Mouse (Mus musculus) myocyte (in vitro differentiated cells): ENCODE measurements around the gene Cited2.
A peak's percentile ranks its signal among the peaks of the same experiment; 100 is the strongest.

ENCODE experiments used
- E2F4 ChIP-seq: IDR thresholded peaks from one replicate; pipeline ENCODE4 v1.6.1; 2011; ENCODE audit warnings: mild to moderate bottlenecking, control low read depth, moderate library complexity; ENCODE audit not compliant: insufficient read depth
- MAX ChIP-seq: IDR thresholded peaks from one replicate; pipeline ENCODE4 v1.6.1; 2011; ENCODE audit warnings: low read depth, mild to moderate bottlenecking, control low read depth
- MYOD1 ChIP-seq, 3 experiments: IDR thresholded peaks; one replicate each; pipeline ENCODE4 v1.6.1; 2011; ENCODE audit warnings: control low read depth in 2 of 3, low read depth in 2 of 3, mild to moderate bottlenecking in 2 of 3, moderate library complexity in 1 of 3; ENCODE audit not compliant: insufficient read length in 2 of 3, control insufficient read depth in 1 of 3
- POLR2A ChIP-seq: IDR thresholded peaks from one replicate; pipeline ENCODE4 v1.6.1; 2011; ENCODE audit warnings: low read depth, mild to moderate bottlenecking, control low read depth, moderate library complexity; ENCODE audit not compliant: insufficient read length
- POLR2AphosphoS2 ChIP-seq: IDR thresholded peaks from one replicate; pipeline ENCODE4 v1.6.1; 2011; ENCODE audit warnings: low read depth, control low read depth; ENCODE audit not compliant: insufficient read length
- TCF12 ChIP-seq: IDR thresholded peaks from one replicate; pipeline ENCODE4 v1.6.1; 2011; ENCODE audit warnings: mild to moderate bottlenecking, control low read depth; ENCODE audit not compliant: poor library complexity, insufficient read depth, severe bottlenecking

- TF ChIP-seq POLR2A = peak; percentile 93
- TF ChIP-seq E2F4 = peak; percentile 8
- TF ChIP-seq TCF12 = no peak
- no peak for TF ChIP-seq MAX
- peak; percentile 92 for TF ChIP-seq POLR2AphosphoS2
- TF ChIP-seq MYOD1 (IDR thresholded peaks at IDR 0.05; ENCODE audit: control insufficient read depth in 1 of 3, insufficient read length in 2 of 3, low read depth in 2 of 3) = peak; percentile 9 to 51 (median 44)
Measured at GRCm38 (mm10) chr10:17722653-17723410, at the start of gene Cited2.
